Mouse (Mus musculus) heart, embryonic 12.5 days (tissue): ENCODE data around the gene Zcchc2. TPM values are rescaled to one million over a fixed set of nuclear protein-coding genes. Genes with fewer than 3 reads are reported as not detected.

Source experiments
- ATAC-seq: fragments of 200-750 bp; cut with Nextera tagmentation; 2 replicates; pipeline ENCODE4 v1.8.0; 2017; ENCODE audit warnings: moderate TSS enrichment, moderate library complexity; ENCODE audit not compliant: insufficient number of reproducible peaks, low FRiP score
- H3K27ac ChIP-seq: fragments of 300-500 bp; sonication (generic); 2 replicates; pipeline ENCODE4 v1.5.1; 2016; ENCODE audit warnings: mild to moderate bottlenecking, moderate library complexity; ENCODE audit not compliant: poor library complexity, severe bottlenecking
- H3K27me3 ChIP-seq: fragments of 300-500 bp; sonication (generic); replicated peaks from 2 replicates; pipeline ENCODE4 v1.6.1; 2016; ENCODE audit warnings: mild to moderate bottlenecking, moderate library complexity
- H3K36me3 ChIP-seq: fragments of 300-500 bp; sonication (generic); 2 replicates; pipeline ENCODE4 v1.6.1; 2016; ENCODE audit warnings: mild to moderate bottlenecking, moderate library complexity
- H3K4me1 ChIP-seq: fragments of 300-500 bp; sonication (generic); replicated peaks from 2 replicates; pipeline ENCODE4 v1.6.1; 2016; ENCODE audit warnings: mild to moderate bottlenecking
- H3K4me2 ChIP-seq: fragments of 300-500 bp; sonication (generic); 2 replicates; pipeline ENCODE4 v1.6.1; 2016; ENCODE audit warnings: mild to moderate bottlenecking, moderate library complexity
- H3K4me3 ChIP-seq: fragments of 300-500 bp; sonication (generic); 2 replicates; pipeline ENCODE4 v1.5.1; 2016; ENCODE audit warnings: mild to moderate bottlenecking
- H3K9ac ChIP-seq: fragments of 300-500 bp; sonication (generic); 2 replicates; pipeline ENCODE4 v1.6.1; 2016; ENCODE audit warnings: mild to moderate bottlenecking, moderate library complexity
- H3K9me3 ChIP-seq: fragments of 300-500 bp; sonication (generic); replicated peaks from 2 replicates; pipeline ENCODE4 v1.6.1; 2016; ENCODE audit warnings: mild to moderate bottlenecking, moderate library complexity
- WGBS: fragments of 180-500 bp; shearing (Covaris S2); methylation state at CpG from one replicate; pipeline ENCODE4 v1.1.7; 2016; 5-methylcytosine and 5-hydroxymethylcytosine counted together
- polyA plus RNA-seq: library from polyadenylated mRNA; unstranded; fragments of >200 nt; fragmentation: Nextera tagmentation; extraction: Ambion mirVana; gene quantifications from 2 replicates; pipeline ENCODE4 v1.2.1, GENCODE M21; 2016

Zcchc2 gene
- 2.0 and 2.3 TPM in 2 replicates for polyA plus RNA-seq

GRCm38 (mm10) chr1:105990138-105990821 is at the start of gene Zcchc2:
Zcchc2 (plus strand) TSS chr1:105990406.
- peak; percentile 93 for ATAC-seq
- Histone ChIP-seq H3K4me2 (peak within 1 kb of the TSS; percentile 95), H3K9me3 (no peaks in the 10 kb centered on the region), H3K9ac (peak within 1 kb of the TSS; percentile 90), H3K27ac (peak within 1 kb of the TSS; percentile 98), H3K27me3 (no peaks in the 10 kb centered on the region), H3K36me3 (no peaks in the 10 kb centered on the region), H3K4me1 (peaks cover 18% of the 10 kb centered on the region), H3K4me3 (peak within 1 kb of the TSS; percentile 70)
- WGBS = under 1% methylated on average over 41 of the region's 83 CpGs

- Histone ChIP-seq H3K9ac (no peak overlapping the region), H3K4me3 (no peak overlapping the region), H3K27me3 (no peaks in the 10 kb centered on the region), H3K36me3 (no peaks in the 10 kb centered on the region), H3K4me2 (no peak overlapping the region), H3K4me1 (peaks cover 33% of the 10 kb centered on the region), H3K27ac (no peak overlapping the region), H3K9me3 (peaks cover 5% of the 10 kb centered on the region; the same call in 1 of the 2 replicates)
- no peak for ATAC-seq
- WGBS = 74% methylated on average over 10 of the region's 10 CpGs
Observed at GRCm38 (mm10) chr1:105944927-105945580, 45.2 kb upstream of the Zcchc2 start.

- H3K4me2 ChIP-seq = peak overlapping the region; percentile 48
- no peaks in the 10 kb centered on the region for H3K36me3 ChIP-seq
- H3K4me3 ChIP-seq = no peak overlapping the region
- 36% methylated on average over 13 of the region's 13 CpGs for WGBS
- peak overlapping the region; percentile 85 for H3K27ac ChIP-seq
- peak; percentile 47; the same call in 1 of the 2 replicates for ATAC-seq
- peaks cover 3% of the 10 kb centered on the region; the same call in 1 of the 2 replicates for H3K9me3 ChIP-seq
- H3K9ac ChIP-seq = no peak overlapping the region; the same call in 1 of the 2 replicates
- no peaks in the 10 kb centered on the region for H3K27me3 ChIP-seq
- peaks cover 33% of the 10 kb centered on the region for H3K4me1 ChIP-seq
Observed at GRCm38 (mm10) chr1:105946581-105947540, 43.3 kb upstream of the Zcchc2 start.

GRCm38 (mm10) chr1:105948352-105948751 is 41.9 kb upstream of the Zcchc2 start:
- no peak overlapping the region for H3K4me2 ChIP-seq
- no peak overlapping the region for H3K4me3 ChIP-seq
- no peak overlapping the region for H3K9ac ChIP-seq
- WGBS = 74% methylated on average over 6 of the region's 6 CpGs
- ATAC-seq = peak; percentile 24; the same call in 1 of the 2 replicates
- H3K9me3 ChIP-seq = no peaks in the 10 kb centered on the region
- peaks cover 33% of the 10 kb centered on the region for H3K4me1 ChIP-seq
- H3K27ac ChIP-seq = no peak overlapping the region
- H3K27me3 ChIP-seq = no peaks in the 10 kb centered on the region
- H3K36me3 ChIP-seq = no peaks in the 10 kb centered on the region

- Histone ChIP-seq H3K4me2 (no peak overlapping the region), H3K9me3 (peaks cover 3% of the 10 kb centered on the region; the same call in 1 of the 2 replicates), H3K36me3 (no peaks in the 10 kb centered on the region), H3K4me1 (peaks cover 7% of the 10 kb centered on the region; the same call in 1 of the 2 replicates), H3K9ac (no peak overlapping the region), H3K27ac (0 out of 2 replicates have a peak overlapping the region, but pooled peaks have one; percentile 8), H3K27me3 (no peaks in the 10 kb centered on the region), H3K4me3 (no peak overlapping the region)
- WGBS = 3% methylated on average over 2 of the region's 2 CpGs
- ATAC-seq = no peak
Observed at GRCm38 (mm10) chr1:105953588-105953987, 36.6 kb upstream of the Zcchc2 start.

GRCm38 (mm10) chr1:105954047-105954446 is 36.2 kb upstream of the Zcchc2 start:
- ATAC-seq = no peak
- no peak overlapping the region for H3K4me2 ChIP-seq
- H3K4me3 ChIP-seq = no peak overlapping the region
- H3K36me3 ChIP-seq = no peaks in the 10 kb centered on the region
- H3K9me3 ChIP-seq = peaks cover 3% of the 10 kb centered on the region; the same call in 1 of the 2 replicates
- no peak overlapping the region for H3K9ac ChIP-seq
- H3K27me3 ChIP-seq = no peaks in the 10 kb centered on the region
- H3K27ac ChIP-seq = no peak overlapping the region
- H3K4me1 ChIP-seq = peaks cover 7% of the 10 kb centered on the region; the same call in 1 of the 2 replicates

- H3K27ac ChIP-seq = no peak overlapping the region
Observed at GRCm38 (mm10) chr1:105956057-105956456, 34.1 kb upstream of the Zcchc2 start.

GRCm38 (mm10) chr1:105961472-105961871 is 28.7 kb upstream of the Zcchc2 start:
- Histone ChIP-seq H3K4me3 (no peak overlapping the region), H3K4me2 (no peak overlapping the region), H3K27ac (no peak overlapping the region), H3K27me3 (no peaks in the 10 kb centered on the region), H3K9ac (no peak overlapping the region), H3K36me3 (no peaks in the 10 kb centered on the region), H3K9me3 (no peaks in the 10 kb centered on the region), H3K4me1 (peaks cover 10% of the 10 kb centered on the region)
- no peak for ATAC-seq
- 67% methylated on average over 4 of the region's 4 CpGs for WGBS

More at GRCm38 (mm10) chr1:105956057-105956456, 34.1 kb upstream of the Zcchc2 start:
- H3K9me3 ChIP-seq = peaks cover 3% of the 10 kb centered on the region; the same call in 1 of the 2 replicates
- no peaks in the 10 kb centered on the region for H3K36me3 ChIP-seq
- H3K27me3 ChIP-seq = no peaks in the 10 kb centered on the region
- no peak for ATAC-seq
- no peak overlapping the region for H3K4me3 ChIP-seq
- H3K9ac ChIP-seq = no peak overlapping the region
- peaks cover 7% of the 10 kb centered on the region; the same call in 1 of the 2 replicates for H3K4me1 ChIP-seq
- H3K4me2 ChIP-seq = no peak overlapping the region
- WGBS = 78% methylated on average over 5 of the region's 5 CpGs

- H3K4me3 ChIP-seq = no peak overlapping the region
- WGBS = 58% methylated on average over 7 of the region's 7 CpGs
- H3K36me3 ChIP-seq = no peaks in the 10 kb centered on the region
- no peak overlapping the region for H3K4me2 ChIP-seq
- H3K9me3 ChIP-seq = no peaks in the 10 kb centered on the region
- ATAC-seq = no peak
- no peaks in the 10 kb centered on the region for H3K27me3 ChIP-seq
- H3K9ac ChIP-seq = no peak overlapping the region
- peaks cover 10% of the 10 kb centered on the region for H3K4me1 ChIP-seq
- no peak overlapping the region for H3K27ac ChIP-seq
Observed at GRCm38 (mm10) chr1:105962084-105962818, 28.0 kb upstream of the Zcchc2 start.

- H3K27me3 ChIP-seq = no peaks in the 10 kb centered on the region
- WGBS = 90% methylated on average over 9 of the region's 9 CpGs
- H3K27ac ChIP-seq = no peak overlapping the region
- no peak overlapping the region for H3K9ac ChIP-seq
- no peak for ATAC-seq
- no peak overlapping the region for H3K4me3 ChIP-seq
- no peak overlapping the region for H3K4me2 ChIP-seq
- no peaks in the 10 kb centered on the region for H3K36me3 ChIP-seq
- H3K9me3 ChIP-seq = no peaks in the 10 kb centered on the region
- H3K4me1 ChIP-seq = peaks cover 10% of the 10 kb centered on the region
Observed at GRCm38 (mm10) chr1:105962852-105963251, 27.4 kb upstream of the Zcchc2 start.
